In the genomic region with DNA sequence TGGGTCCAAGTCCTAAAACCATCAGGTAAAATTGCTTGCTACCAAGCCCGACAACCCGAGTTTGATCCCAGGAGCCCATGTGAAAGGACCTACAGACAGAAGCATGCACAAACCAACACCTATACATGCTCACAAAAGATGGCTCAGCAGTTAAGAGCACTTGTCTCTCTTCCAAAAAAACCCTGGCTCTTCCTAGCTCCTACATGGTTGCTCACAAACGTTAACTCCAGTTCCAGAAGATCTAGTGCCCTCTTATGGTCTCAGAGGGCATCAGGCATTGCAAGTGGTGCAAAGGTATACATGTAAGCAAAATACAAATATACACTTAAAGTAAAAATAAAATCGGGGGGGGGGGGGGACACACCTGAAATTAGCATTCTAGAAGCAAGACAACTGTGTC, we compare ENCODE assay signal across 1 mouse cellular context.
TF ChIP-seq lines count a peak whose summit lies in the region.

No protein-coding gene starts in this region.

TF ChIP-seq in CH12.LX, 34 proteins besides CTCF, POLR2A, EP300 and RAD21:
- TF ChIP-seq NELFE (IDR thresholded peaks at IDR 0.05; ENCODE audit: low read depth, low read length) (no peak), SMC3 (IDR thresholded peaks at IDR 0.05; ENCODE audit: low read depth, low read length) (peak; percentile 30; the same call in 1 of the 2 replicates), USF2 (conservative IDR thresholded peaks at IDR 0.05; ENCODE audit: low read depth, low read length) (no peak), USF1 (IDR thresholded peaks at IDR 0.05; ENCODE audit: low read depth, low read length) (no peak)
TF ChIP-seq in CH12.LX: peak in this region for 1.
